Mouse (Mus musculus): ENCODE measurements around the gene Zfp689.
"Not testable (repeated sequence)": the region's sequence is repeated elsewhere in the genome, so short reads cannot be mapped to it uniquely, and the experiment has no call there.

Zfp689 gene

GRCm38 (mm10) chr7:127448521-127449300 lies at the start of gene Zfp689:
Zfp689 (minus strand) TSS chr7:127449158.
- peak; percentile 97 for DNase-seq (ENCODE audit: low spot score)

DNA sequence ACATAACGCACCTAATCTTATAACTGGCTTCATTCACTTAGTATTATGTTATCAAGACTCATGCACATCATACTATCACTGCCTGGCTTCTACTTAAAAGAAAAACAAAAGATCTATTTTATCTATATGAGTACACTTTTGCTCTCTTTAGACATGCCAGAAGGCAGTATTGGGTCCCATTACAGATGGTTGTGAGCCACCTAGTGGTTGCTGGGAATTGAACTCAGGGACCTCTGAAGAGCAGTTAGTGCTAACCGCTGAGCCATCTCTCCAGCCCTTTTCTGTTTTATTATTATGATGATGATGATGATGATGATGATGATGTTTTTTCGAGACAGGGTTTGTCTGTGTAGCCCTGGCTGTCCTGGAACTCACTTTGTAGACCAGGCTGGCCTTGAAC lies 49.4 kb upstream of the Zfp689 start:
- DNase-seq (ENCODE audit: low spot score): peak; percentile 73

GRCm38 (mm10) chr7:127497382-127497781 lies 48.4 kb upstream of the Zfp689 start:
- DNase-seq (ENCODE audit: low spot score): no peak

DNA sequence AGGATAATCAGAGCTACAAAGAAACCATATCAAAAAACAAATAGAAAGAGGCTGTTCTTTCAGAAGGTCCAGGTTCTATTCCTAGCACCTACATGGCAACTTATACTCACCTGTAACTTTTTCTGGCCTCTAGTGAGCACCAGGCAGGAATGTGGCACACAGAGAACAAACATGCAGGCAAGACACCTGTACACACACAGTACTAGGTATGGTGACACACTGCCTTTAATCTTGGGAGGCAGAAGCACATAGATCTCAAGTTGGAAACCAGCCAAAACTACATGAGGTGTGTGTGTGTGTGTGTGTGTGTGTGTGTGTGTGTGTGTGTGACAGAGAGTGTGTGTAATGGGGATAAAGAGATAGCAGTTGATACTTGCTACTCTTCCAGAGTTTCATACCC lies 45.7 kb upstream of the Zfp689 start:
- DNase-seq (ENCODE audit: low spot score): no peak

GRCm38 (mm10) chr7:127491846-127492245 lies 42.9 kb upstream of the Zfp689 start:
- no peak for DNase-seq (ENCODE audit: low spot score)

GRCm38 (mm10) chr7:127489982-127490381 lies 41.0 kb upstream of the Zfp689 start:
- no peak for DNase-seq (ENCODE audit: low spot score)

- not testable (repeated sequence) for DNase-seq (ENCODE audit: low spot score)
Observed at GRCm38 (mm10) chr7:127488364-127488763, 39.4 kb upstream of the Zfp689 start.

DNA sequence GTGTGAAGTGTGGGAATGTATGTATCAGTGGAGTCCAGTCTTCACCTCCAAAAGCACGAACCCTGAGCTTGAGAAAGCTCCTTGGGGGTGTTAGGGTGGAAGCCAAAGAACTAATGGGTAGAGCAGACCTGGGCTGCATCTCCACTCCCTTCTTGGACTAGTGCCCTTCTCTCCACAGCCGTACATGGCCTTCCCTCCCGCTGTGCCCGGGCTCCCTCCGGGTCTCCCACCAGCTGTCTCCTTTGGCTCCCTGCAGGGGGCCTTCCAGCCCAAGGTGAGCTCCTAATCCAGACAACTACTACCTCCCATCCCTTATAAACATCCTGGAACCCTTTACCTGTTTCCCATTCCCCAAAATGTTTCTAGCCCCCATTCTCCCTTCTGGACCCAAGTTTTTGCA lies 36.5 kb upstream of the Zfp689 start:
- DNase-seq (ENCODE audit: low spot score): no peak

- DNase-seq (ENCODE audit: low spot score): no peak
Observed at GRCm38 (mm10) chr7:127480321-127480720, 31.4 kb upstream of the Zfp689 start.

GRCm38 (mm10) chr7:127479318-127480225 lies 30.6 kb upstream of the Zfp689 start:
- DNase-seq (ENCODE audit: low spot score): peak; percentile 12

DNA sequence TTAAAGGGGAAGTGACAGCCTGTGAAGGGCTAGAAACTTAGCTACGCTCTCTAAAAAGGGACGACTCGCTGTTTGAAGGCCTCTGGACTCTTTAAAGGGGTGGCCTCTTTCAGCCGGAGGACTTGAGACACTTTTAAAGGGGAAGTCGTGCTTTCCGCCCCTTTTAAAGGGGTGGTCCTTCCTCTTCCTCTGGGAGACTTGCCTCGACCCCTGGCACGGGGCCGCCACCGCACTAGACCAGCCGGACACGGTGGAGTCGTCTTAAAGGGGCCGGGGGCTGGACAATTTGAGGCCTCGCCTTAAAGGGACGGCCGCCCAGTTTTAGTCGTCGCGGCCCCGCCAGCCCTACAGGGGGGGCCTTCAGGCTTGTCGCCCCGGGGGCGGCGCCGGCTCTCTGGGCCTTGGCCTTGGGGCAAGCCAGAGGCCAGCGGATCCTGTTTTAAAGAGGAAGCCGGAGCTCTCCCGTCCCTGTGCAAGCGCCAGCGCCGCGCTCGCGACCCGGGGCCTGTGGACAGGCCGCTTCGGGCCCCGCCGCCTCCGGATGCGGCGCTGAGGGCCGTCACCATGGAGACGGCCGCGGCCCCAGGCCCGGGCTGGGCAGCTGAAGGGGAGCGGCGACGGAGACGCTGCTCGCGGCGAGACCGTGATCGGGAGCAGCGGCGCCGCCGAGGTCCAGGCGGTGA lies 29.8 kb upstream of the Zfp689 start, which contains the start of gene Fbrs:
Gene Fbrs, plus strand, starts transcription at position 565 of the 683 bp plus-strand sequence.
- DNase-seq (ENCODE audit: low spot score): peak; percentile 96

DNA sequence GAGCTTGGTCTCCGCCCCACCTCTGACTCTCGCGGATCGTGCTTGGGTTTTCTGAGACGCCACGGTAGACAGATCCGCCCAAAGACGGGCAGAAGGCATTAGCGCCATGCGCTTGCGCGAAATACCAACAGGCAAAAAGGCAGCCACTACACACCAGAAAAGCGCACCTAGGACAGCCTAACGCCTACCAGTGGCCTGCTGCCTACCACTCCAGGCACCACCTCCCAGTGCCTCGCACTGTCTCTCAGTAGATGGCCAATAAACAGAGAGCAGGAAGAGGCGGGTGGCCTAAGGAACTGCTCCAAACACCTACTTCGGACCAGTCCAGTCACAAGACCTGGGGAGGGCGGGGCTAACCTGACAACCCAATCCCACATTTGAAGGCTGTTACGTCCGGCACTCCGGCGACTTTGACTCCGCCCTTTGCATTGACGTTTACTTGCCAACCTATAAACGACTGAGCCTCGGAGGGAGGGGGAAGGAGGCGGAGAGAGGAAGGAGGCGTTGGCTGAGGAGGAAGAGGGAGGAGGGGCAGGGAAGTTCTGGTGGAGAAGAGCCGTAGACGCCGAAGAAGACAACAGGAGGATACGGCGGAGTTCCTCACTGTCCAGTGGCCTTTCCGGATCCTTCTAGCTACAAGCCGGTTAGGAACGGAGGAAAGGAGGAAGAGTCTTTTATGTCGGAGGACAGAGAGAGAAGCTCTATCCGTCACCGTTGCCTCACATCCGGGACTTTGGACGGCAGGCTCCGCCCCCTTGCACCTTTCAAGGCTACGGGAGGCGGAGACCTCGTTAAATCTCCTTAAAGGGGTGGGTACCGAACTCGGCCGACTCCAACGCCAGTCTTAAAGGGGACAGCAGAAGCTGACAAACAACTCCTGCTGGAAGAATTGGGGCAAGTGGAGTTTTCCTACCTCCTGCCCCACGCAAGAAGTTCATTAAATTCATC lies 29.0 kb upstream of the Zfp689 start:
- peak; percentile 100 for DNase-seq (ENCODE audit: low spot score)

GRCm38 (mm10) chr7:127476855-127477254 lies 27.9 kb upstream of the Zfp689 start:
- no peak for DNase-seq (ENCODE audit: low spot score)

GRCm38 (mm10) chr7:127476336-127476735 lies 27.4 kb upstream of the Zfp689 start:
- DNase-seq (ENCODE audit: low spot score): no peak

DNA sequence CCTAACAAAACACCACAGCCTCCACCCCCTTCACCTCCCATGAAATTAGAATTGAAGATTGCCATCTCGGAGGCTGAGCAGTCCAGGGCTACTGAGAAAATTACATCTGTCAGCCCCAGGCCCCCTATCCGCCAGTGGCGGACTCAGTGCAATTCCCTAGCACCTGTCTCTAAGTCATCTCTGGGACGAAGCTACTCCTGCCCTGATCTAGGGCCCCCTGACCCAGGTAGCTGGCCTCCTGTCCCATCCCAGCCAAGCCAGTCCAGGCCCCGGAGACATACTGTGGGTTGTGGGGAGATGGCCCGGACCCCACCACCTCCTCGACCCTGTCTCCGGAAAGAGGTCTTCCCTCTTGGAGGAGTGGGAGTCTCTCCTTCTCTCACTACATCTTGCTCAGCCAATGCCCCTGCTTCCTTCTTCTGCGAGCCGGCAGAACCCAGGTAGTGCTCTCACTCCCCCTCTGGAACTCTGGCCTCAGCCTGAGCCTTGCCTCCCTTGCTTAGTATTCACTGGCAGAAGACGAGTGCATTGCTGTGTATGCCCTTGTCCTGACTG lies 26.3 kb upstream of the Zfp689 start:
- no peak for DNase-seq (ENCODE audit: low spot score)

- DNase-seq (ENCODE audit: low spot score): no peak
Observed at GRCm38 (mm10) chr7:127474378-127475070, 25.6 kb upstream of the Zfp689 start.

DNA sequence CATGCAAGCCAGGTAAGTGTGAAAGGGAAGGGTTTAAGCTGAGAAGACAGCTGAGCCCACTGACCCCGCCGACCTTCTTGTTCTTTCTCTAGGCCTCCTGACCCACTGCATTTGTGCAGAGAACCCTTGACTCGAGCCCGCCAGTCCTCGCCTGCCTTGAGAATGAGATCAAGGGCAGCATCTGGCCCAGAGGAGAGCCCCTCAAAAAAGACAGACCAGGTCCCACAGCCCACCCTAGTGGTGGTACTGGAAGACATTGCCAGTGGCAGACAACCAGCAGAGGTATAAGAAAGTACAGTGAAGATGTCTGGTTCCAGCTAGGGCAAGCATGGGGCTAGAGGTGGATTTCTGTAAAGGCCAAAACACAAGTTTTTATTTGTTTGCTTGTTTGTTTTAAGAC lies 24.7 kb upstream of the Zfp689 start:
- peak; percentile 47 for DNase-seq (ENCODE audit: low spot score)

- DNase-seq (ENCODE audit: low spot score): peak; percentile 20
Observed at GRCm38 (mm10) chr7:127472060-127472459, 23.1 kb upstream of the Zfp689 start.

GRCm38 (mm10) chr7:127471646-127472010 lies 22.7 kb upstream of the Zfp689 start:
- DNase-seq (ENCODE audit: low spot score): no peak
